Mouse (Mus musculus): ENCODE measurements at regions not wholly inside any gene's neighbourhood (a gene's known extent, or its start where the extent isn't known, plus 50 kb on each side); places are given as distances from the start of the nearest gene placed in this dataset.

GRCm38 (mm10) chr15:62212283-62212910 is 1289.6 kb upstream of the A1bg start:
- H3K27me3 ChIP-seq (ENCODE audit: control insufficient read depth in 1 of 2, insufficient read depth in 2 of 2, low read length in 2 of 2) = no peaks in the 10 kb centered on the region
- no peak overlapping the region; the same call in 1 of the 2 replicates for H3K9ac ChIP-seq (ENCODE audit: control insufficient read depth, low read depth, low read length, poor library complexity, severe bottlenecking)
- no peak overlapping the region for H3K4me3 ChIP-seq (ENCODE audit: control insufficient read depth in 1 of 2, insufficient read depth in 1 of 2, low read depth in 2 of 2, low read length in 2 of 2)
- no peaks in the 10 kb centered on the region for H3K9me3 ChIP-seq (replicated peaks; ENCODE audit: insufficient read depth, low read length)
- peak overlapping the region; percentile 95 for H3K27ac ChIP-seq (ENCODE audit: control insufficient read depth, low read depth, low read length)
- H3K36me3 ChIP-seq (ENCODE audit: control insufficient read depth in 1 of 2, insufficient read depth in 2 of 2, low read length in 2 of 2) = peaks cover 28 to 73% of the 10 kb centered on the region in 2 experiments
- H3K79me2 ChIP-seq (ENCODE audit: control insufficient read depth, insufficient read depth, low read length, poor library complexity) = peaks cover 46% of the 10 kb centered on the region
- peaks cover 24 to 60% of the 10 kb centered on the region in 2 experiments for H3K4me1 ChIP-seq (ENCODE audit: control insufficient read depth in 1 of 2, insufficient read depth in 2 of 2, low read length in 2 of 2)
- TF ChIP-seq JUND (IDR thresholded peaks at IDR 0.05; ENCODE audit: low read depth, low read length) = no peak
- no peak for TF ChIP-seq USF2 (IDR thresholded peaks at IDR 0.05; ENCODE audit: borderline replicate concordance in 1 of 2, insufficient read depth in 1 of 2, low read depth in 1 of 2, low read length in 2 of 2)
- TF ChIP-seq MAZ (IDR thresholded peaks at IDR 0.05; ENCODE audit: low read depth, low read length) = no peak
- no peak for TF ChIP-seq TAL1 (IDR thresholded peaks at IDR 0.05; ENCODE audit: low read length)
- no peak for TF ChIP-seq MYC (IDR thresholded peaks at IDR 0.05; ENCODE audit: low read depth, low read length)
- peak; percentile 23 for DNase-seq (ENCODE audit: low read depth, low spot score)

GRCm38 (mm10) chr15:62209881-62210481 is 1287.2 kb upstream of the A1bg start:
- Histone ChIP-seq H3K79me2 (ENCODE audit: control insufficient read depth, insufficient read depth, low read length, poor library complexity) (peaks cover 25% of the 10 kb centered on the region), H3K4me1 (ENCODE audit: control insufficient read depth in 1 of 2, insufficient read depth in 2 of 2, low read length in 2 of 2) (peaks cover 30 to 40% of the 10 kb centered on the region in 2 experiments), H3K27me3 (ENCODE audit: control insufficient read depth in 1 of 2, insufficient read depth in 2 of 2, low read length in 2 of 2) (no peaks in the 10 kb centered on the region), H3K36me3 (ENCODE audit: control insufficient read depth in 1 of 2, insufficient read depth in 2 of 2, low read length in 2 of 2) (peaks cover 20 to 53% of the 10 kb centered on the region in 2 experiments), H3K27ac (ENCODE audit: control insufficient read depth, low read depth, low read length) (peak overlapping the region; percentile 43), H3K4me3 (ENCODE audit: control insufficient read depth in 1 of 2, insufficient read depth in 1 of 2, low read depth in 2 of 2, low read length in 2 of 2) (no peak overlapping the region), H3K9me3 (replicated peaks; ENCODE audit: insufficient read depth, low read length) (no peaks in the 10 kb centered on the region), H3K9ac (ENCODE audit: control insufficient read depth, low read depth, low read length, poor library complexity, severe bottlenecking) (no peak overlapping the region)
- DNase-seq (ENCODE audit: low read depth, low spot score) = peak; percentile 57
- TF ChIP-seq RCOR1 (IDR thresholded peaks at IDR 0.05; ENCODE audit: low read depth, low read length) = no peak
- no peak; the same call in 1 of the 2 replicates for TF ChIP-seq RAD21 (IDR thresholded peaks at IDR 0.05; ENCODE audit: low read depth, low read length)
- no peak for TF ChIP-seq KAT2A (conservative IDR thresholded peaks at IDR 0.05; ENCODE audit: low read depth, low read length)
- no peak for TF ChIP-seq ZC3H11A (IDR thresholded peaks at IDR 0.05; ENCODE audit: low read depth, low read length)
- no peak for TF ChIP-seq ELF1 (IDR thresholded peaks at IDR 0.05; ENCODE audit: low read depth, low read length)
- TF ChIP-seq POLR2AphosphoS5 (IDR thresholded peaks at IDR 0.05; ENCODE audit: borderline replicate concordance, low read depth, low read length) = no peak
- no peak for TF ChIP-seq SIN3A (IDR thresholded peaks at IDR 0.05; ENCODE audit: low read length)
- TF ChIP-seq MAZ (IDR thresholded peaks at IDR 0.05; ENCODE audit: low read depth, low read length) = no peak
- 0 out of 2 replicates have a peak, but pooled peaks have one; percentile 29 for TF ChIP-seq TBP (IDR thresholded peaks at IDR 0.05; ENCODE audit: low read depth, low read length)
- TF ChIP-seq ZKSCAN1 (IDR thresholded peaks at IDR 0.05; ENCODE audit: low read depth, low read length) = no peak
- TF ChIP-seq MAFK (IDR thresholded peaks at IDR 0.05; ENCODE audit: borderline replicate concordance, low read depth, low read length) = no peak
- peak in 1 of 3 experiments; percentile 23; a peak in 2 of 6 replicates for TF ChIP-seq CTCF (IDR thresholded peaks at IDR 0.05 in 2 of 3, conservative IDR thresholded peaks at IDR 0.05 in 1 of 3; ENCODE audit: control insufficient read depth in 1 of 3, insufficient read depth in 1 of 3, low read depth in 2 of 3, low read length in 3 of 3, poor library complexity in 1 of 3, severe bottlenecking in 1 of 3)
- TF ChIP-seq CHD1 (IDR thresholded peaks at IDR 0.05; ENCODE audit: low read depth, low read length) = no peak
- no peak for TF ChIP-seq GABPA (IDR thresholded peaks at IDR 0.05; ENCODE audit: low read depth, low read length)
- 0 out of 2 replicates have a peak, but pooled peaks have one; percentile 33 for TF ChIP-seq MXI1 (IDR thresholded peaks at IDR 0.05; ENCODE audit: low read depth, low read length)
- TF ChIP-seq MAX (IDR thresholded peaks at IDR 0.05; ENCODE audit: low read length) = 0 out of 2 replicates have a peak, but pooled peaks have one; percentile 16
- no peak for TF ChIP-seq TCF12 (IDR thresholded peaks at IDR 0.05; ENCODE audit: low read depth, low read length)
- TF ChIP-seq ZMIZ1 (IDR thresholded peaks at IDR 0.05; ENCODE audit: low read depth, low read length) = no peak
- TF ChIP-seq GATA1 (IDR thresholded peaks at IDR 0.05; ENCODE audit: low read depth, low read length) = 0 out of 2 replicates have a peak, but pooled peaks have one; percentile 2
- no peak for TF ChIP-seq USF2 (IDR thresholded peaks at IDR 0.05; ENCODE audit: borderline replicate concordance in 1 of 2, insufficient read depth in 1 of 2, low read depth in 1 of 2, low read length in 2 of 2)
- peak in 1 of 2 experiments; percentile 44; a peak in 1 of 4 replicates for TF ChIP-seq EP300 (IDR thresholded peaks at IDR 0.05; ENCODE audit: low read depth in 1 of 2, low read length in 2 of 2)
- TF ChIP-seq NELFE (IDR thresholded peaks at IDR 0.05; ENCODE audit: low read depth, low read length) = no peak
- TF ChIP-seq E2F4 (IDR thresholded peaks at IDR 0.05; ENCODE audit: borderline replicate concordance, low read depth, low read length) = no peak
- TF ChIP-seq JUND (IDR thresholded peaks at IDR 0.05; ENCODE audit: low read depth, low read length) = no peak
- TF ChIP-seq POLR2AphosphoS2 (IDR thresholded peaks at IDR 0.05; ENCODE audit: low read length) = 0 out of 2 replicates have a peak, but pooled peaks have one; percentile 14
- TF ChIP-seq USF1 (IDR thresholded peaks at IDR 0.05; ENCODE audit: low read depth, low read length) = no peak
- TF ChIP-seq NRF1 (IDR thresholded peaks at IDR 0.05; ENCODE audit: insufficient read depth, low read depth, low read length, poor library complexity, severe bottlenecking) = no peak
